Mouse (Mus musculus) hindbrain, embryonic 16.5 days (tissue): ENCODE data around the gene Gas8. TPM values are rescaled to one million over a fixed set of nuclear protein-coding genes. Genes with fewer than 3 reads are reported as not detected.

Source experiments
- ATAC-seq: fragments of 200-750 bp; cut with Nextera tagmentation; 2 replicates; pipeline ENCODE4 v1.8.0; 2017; ENCODE audit warnings: moderate TSS enrichment, moderate library complexity
- H3K27ac ChIP-seq: fragments of 300-500 bp; sonication (generic); 2 replicates; pipeline ENCODE4 v1.5.1; 2014; ENCODE audit warnings: low read depth, mild to moderate bottlenecking, control low read depth, low read length, moderate library complexity
- H3K27me3 ChIP-seq: fragments of 300-500 bp; sonication (generic); replicated peaks from 2 replicates; pipeline ENCODE4 v1.6.1; 2014; ENCODE audit warnings: low read length; ENCODE audit not compliant: control insufficient read depth, insufficient read depth
- H3K36me3 ChIP-seq: fragments of 300-500 bp; sonication (generic); 2 replicates; pipeline ENCODE4 v1.6.1; 2014; ENCODE audit warnings: mild to moderate bottlenecking, low read length, moderate library complexity, mixed read lengths; ENCODE audit not compliant: control insufficient read depth, insufficient read depth
- H3K4me1 ChIP-seq: fragments of 300-500 bp; sonication (generic); 2 replicates; pipeline ENCODE4 v1.6.1; 2014; ENCODE audit warnings: low read depth, low read length; ENCODE audit not compliant: control insufficient read depth, insufficient read depth
- H3K4me2 ChIP-seq: fragments of 300-500 bp; sonication (generic); 2 replicates; pipeline ENCODE4 v1.6.1; 2014; ENCODE audit warnings: mild to moderate bottlenecking, low read length, control low read depth, moderate library complexity
- H3K4me3 ChIP-seq: fragments of 300-500 bp; sonication (generic); 2 replicates; pipeline ENCODE4 v1.5.1; 2014; ENCODE audit warnings: mild to moderate bottlenecking, low read length, control low read depth, moderate library complexity
- H3K9ac ChIP-seq: fragments of 300-500 bp; sonication (generic); 2 replicates; pipeline ENCODE4 v1.6.1; 2014; ENCODE audit warnings: low read depth, mild to moderate bottlenecking, control low read depth, low read length, moderate library complexity
- H3K9me3 ChIP-seq: fragments of 300-500 bp; sonication (generic); 2 replicates; pipeline ENCODE4 v1.6.1; 2014; ENCODE audit warnings: mild to moderate bottlenecking, low read length, moderate library complexity; ENCODE audit not compliant: control insufficient read depth
- WGBS: fragments of 180-500 bp; shearing (Covaris S2); extraction: QIAGEN DNeasy Blood & Tissue Kit; methylation state at CpG from one replicate; pipeline ENCODE4 v1.1.7; 2014; 5-methylcytosine and 5-hydroxymethylcytosine counted together
- polyA plus RNA-seq: library from polyadenylated mRNA; unstranded; fragments of >200 nt; fragmentation: Nextera tagmentation; extraction: Ambion mirVana; gene quantifications from 2 replicates; pipeline ENCODE4 v1.2.1, GENCODE M21; 2015

Gas8 gene
- polyA plus RNA-seq, 1 experiment from 2014 or later, result 40.9 TPM

- 98% methylated on average over 9 of the region's 9 CpGs for WGBS
- Histone ChIP-seq H3K9me3 (no peaks in the 10 kb centered on the region), H3K27me3 (no peaks in the 10 kb centered on the region), H3K9ac (no peak overlapping the region), H3K4me2 (no peak overlapping the region), H3K4me1 (no peaks in the 10 kb centered on the region), H3K4me3 (no peak overlapping the region), H3K27ac (no peak overlapping the region), H3K36me3 (peaks cover 64% of the 10 kb centered on the region)
- ATAC-seq, result no peak
Observed at GRCm38 (mm10) chr8:123492898-123493297, 25.7 kb upstream of the Gas8 start.

GRCm38 (mm10) chr8:123497699-123498098 lies 20.9 kb upstream of the Gas8 start:
- no peak for ATAC-seq
- Histone ChIP-seq H3K36me3 (peaks cover 52% of the 10 kb centered on the region), H3K27ac (no peak overlapping the region), H3K4me3 (no peak overlapping the region), H3K9me3 (no peaks in the 10 kb centered on the region), H3K4me1 (no peaks in the 10 kb centered on the region), H3K4me2 (no peak overlapping the region), H3K27me3 (no peaks in the 10 kb centered on the region), H3K9ac (no peak overlapping the region)
- WGBS, result 86% methylated on average over 4 of the region's 4 CpGs

- no peak overlapping the region for H3K4me3 ChIP-seq
- H3K36me3 ChIP-seq, result peaks cover 53% of the 10 kb centered on the region
- H3K27me3 ChIP-seq, result no peaks in the 10 kb centered on the region
- WGBS, result 92% methylated on average over 11 of the region's 11 CpGs
- ATAC-seq, result no peak
- H3K27ac ChIP-seq, result no peak overlapping the region
- no peak overlapping the region for H3K4me2 ChIP-seq
- H3K4me1 ChIP-seq, result no peaks in the 10 kb centered on the region
- H3K9me3 ChIP-seq, result no peaks in the 10 kb centered on the region
- H3K9ac ChIP-seq, result no peak overlapping the region
Observed at GRCm38 (mm10) chr8:123498963-123499362, 19.7 kb upstream of the Gas8 start.

GRCm38 (mm10) chr8:123499556-123499955 lies 19.1 kb upstream of the Gas8 start:
- no peaks in the 10 kb centered on the region for H3K4me1 ChIP-seq
- H3K4me2 ChIP-seq, result no peak overlapping the region
- no peak overlapping the region for H3K4me3 ChIP-seq
- 95% methylated on average over 11 of the region's 11 CpGs for WGBS
- H3K9ac ChIP-seq, result no peak overlapping the region
- no peaks in the 10 kb centered on the region for H3K9me3 ChIP-seq
- H3K36me3 ChIP-seq, result peaks cover 53% of the 10 kb centered on the region
- H3K27ac ChIP-seq, result no peak overlapping the region
- no peak for ATAC-seq
- no peaks in the 10 kb centered on the region for H3K27me3 ChIP-seq

- H3K9me3 ChIP-seq, result no peaks in the 10 kb centered on the region
- H3K4me1 ChIP-seq, result no peaks in the 10 kb centered on the region
- H3K27me3 ChIP-seq, result no peaks in the 10 kb centered on the region
- no peak overlapping the region for H3K4me3 ChIP-seq
- ATAC-seq, result no peak
- H3K4me2 ChIP-seq, result no peak overlapping the region
- no peak overlapping the region for H3K27ac ChIP-seq
- H3K9ac ChIP-seq, result no peak overlapping the region
- 88% methylated on average over 5 of the region's 5 CpGs for WGBS
- H3K36me3 ChIP-seq, result peaks cover 55% of the 10 kb centered on the region
Observed at GRCm38 (mm10) chr8:123502192-123502591, 16.4 kb upstream of the Gas8 start.

GRCm38 (mm10) chr8:123503801-123504467 lies 14.7 kb upstream of the Gas8 start:
- H3K36me3 ChIP-seq, result peaks cover 61% of the 10 kb centered on the region
- no peaks in the 10 kb centered on the region for H3K9me3 ChIP-seq
- no peaks in the 10 kb centered on the region for H3K27me3 ChIP-seq
- no peak overlapping the region for H3K4me2 ChIP-seq
- H3K4me3 ChIP-seq, result no peak overlapping the region
- H3K27ac ChIP-seq, result no peak overlapping the region
- 99% methylated on average over 6 of the region's 6 CpGs for WGBS
- no peaks in the 10 kb centered on the region for H3K4me1 ChIP-seq
- no peak overlapping the region for H3K9ac ChIP-seq
- no peak for ATAC-seq

GRCm38 (mm10) chr8:123504591-123505195 lies 13.9 kb upstream of the Gas8 start:
- no peak overlapping the region for H3K27ac ChIP-seq
- peaks cover 64% of the 10 kb centered on the region for H3K36me3 ChIP-seq
- no peak for ATAC-seq
- no peaks in the 10 kb centered on the region for H3K9me3 ChIP-seq
- WGBS, result 83% methylated on average over 9 of the region's 9 CpGs
- no peak overlapping the region for H3K9ac ChIP-seq
- H3K4me1 ChIP-seq, result no peaks in the 10 kb centered on the region
- H3K4me2 ChIP-seq, result no peak overlapping the region
- no peaks in the 10 kb centered on the region for H3K27me3 ChIP-seq
- H3K4me3 ChIP-seq, result no peak overlapping the region

GRCm38 (mm10) chr8:123505267-123505666 lies 13.4 kb upstream of the Gas8 start:
- no peak overlapping the region for H3K4me2 ChIP-seq
- no peaks in the 10 kb centered on the region for H3K27me3 ChIP-seq
- no peak overlapping the region for H3K4me3 ChIP-seq
- 65% methylated on average over 4 of the region's 4 CpGs for WGBS
- ATAC-seq, result no peak
- H3K4me1 ChIP-seq, result no peaks in the 10 kb centered on the region
- H3K36me3 ChIP-seq, result peaks cover 60% of the 10 kb centered on the region
- H3K27ac ChIP-seq, result no peak overlapping the region
- H3K9ac ChIP-seq, result no peak overlapping the region
- H3K9me3 ChIP-seq, result no peaks in the 10 kb centered on the region

- Histone ChIP-seq H3K4me1 (no peaks in the 10 kb centered on the region), H3K9me3 (no peaks in the 10 kb centered on the region), H3K27me3 (no peaks in the 10 kb centered on the region), H3K27ac (no peak overlapping the region), H3K4me2 (no peak overlapping the region), H3K36me3 (peaks cover 58% of the 10 kb centered on the region), H3K9ac (no peak overlapping the region), H3K4me3 (no peak overlapping the region)
- ATAC-seq, result no peak
- whole genome bisulfite sequencing, result 74% methylated on average over 9 of the region's 9 CpGs
Observed at GRCm38 (mm10) chr8:123505695-123506094, 12.9 kb upstream of the Gas8 start.
